Mouse (Mus musculus) kidney, embryonic 16.5 days (tissue): Measurements from ENCODE around the gene Rbms3. TPM values are rescaled to one million over a fixed set of nuclear protein-coding genes. Genes with fewer than 3 reads are reported as not detected.

Source experiments
- ATAC-seq: fragments of 200-750 bp; cut with Nextera tagmentation; 2 replicates; pipeline ENCODE4 v1.8.0; 2017; ENCODE audit warnings: moderate TSS enrichment; ENCODE audit not compliant: low FRiP score, low TSS enrichment
- H3K27ac ChIP-seq: fragments of 300-500 bp; sonication (generic); 2 replicates; pipeline ENCODE4 v1.5.1; 2014; ENCODE audit warnings: low read length
- H3K27me3 ChIP-seq: fragments of 300-500 bp; sonication (generic); 2 replicates; pipeline ENCODE4 v1.6.1; 2014; ENCODE audit warnings: low read length, control low read depth, mixed read lengths; ENCODE audit not compliant: insufficient read depth
- H3K36me3 ChIP-seq: fragments of 300-500 bp; sonication (generic); 2 replicates; pipeline ENCODE4 v1.6.1; 2014; ENCODE audit warnings: low read length, control low read depth, mixed read lengths; ENCODE audit not compliant: insufficient read depth
- H3K4me1 ChIP-seq: fragments of 300-500 bp; sonication (generic); 2 replicates; pipeline ENCODE4 v1.6.1; 2014; ENCODE audit warnings: low read length, control low read depth, mixed read lengths; ENCODE audit not compliant: insufficient read depth
- H3K4me2 ChIP-seq: fragments of 300-500 bp; sonication (generic); replicated peaks from 2 replicates; pipeline ENCODE4 v1.6.1; 2014; ENCODE audit warnings: low read depth, low read length
- H3K4me3 ChIP-seq: fragments of 300-500 bp; sonication (generic); 2 replicates; pipeline ENCODE4 v1.5.1; 2014; ENCODE audit warnings: mild to moderate bottlenecking, low read length
- H3K9ac ChIP-seq: fragments of 300-500 bp; sonication (generic); replicated peaks from 2 replicates; pipeline ENCODE4 v1.6.1; 2014; ENCODE audit warnings: low read length
- H3K9me3 ChIP-seq: fragments of 300-500 bp; sonication (generic); 2 replicates; pipeline ENCODE4 v1.6.1; 2016; ENCODE audit warnings: low read length, control low read depth
- WGBS: fragments of 180-500 bp; shearing (Covaris S2); extraction: QIAGEN DNeasy Blood & Tissue Kit; methylation state at CpG from one replicate; pipeline ENCODE4 v1.1.7; 2014; 5-methylcytosine and 5-hydroxymethylcytosine counted together
- polyA plus RNA-seq: library from polyadenylated mRNA; unstranded; fragments of >200 nt; fragmentation: Nextera tagmentation; extraction: Ambion mirVana; gene quantifications from 2 replicates; pipeline ENCODE4 v1.2.1, GENCODE M21; 2015

Gene Rbms3
- polyA plus RNA-seq, 1 experiment from 2014 or later, result 81.9 TPM

GRCm38 (mm10) chr9:117212023-117212422, 417.7 kb downstream of the Rbms3 start:
- H3K9me3 ChIP-seq, result no peaks in the 10 kb centered on the region
- H3K4me2 ChIP-seq, result no peak overlapping the region
- WGBS, result 47% methylated on average over 4 of the region's 4 CpGs
- H3K36me3 ChIP-seq, result no peaks in the 10 kb centered on the region
- peaks cover 42% of the 10 kb centered on the region for H3K4me1 ChIP-seq
- ATAC-seq, result no peak
- H3K27ac ChIP-seq, result no peak overlapping the region
- no peak overlapping the region for H3K9ac ChIP-seq
- no peak overlapping the region for H3K4me3 ChIP-seq
- no peaks in the 10 kb centered on the region for H3K27me3 ChIP-seq

- no peak overlapping the region for H3K4me2 ChIP-seq
- no peak overlapping the region for H3K4me3 ChIP-seq
- peaks cover 40% of the 10 kb centered on the region for H3K4me1 ChIP-seq
- WGBS, result 48% methylated on average over 2 of the region's 2 CpGs
- H3K9ac ChIP-seq, result no peak overlapping the region
- ATAC-seq, result peak; percentile 69; the same call in 1 of the 2 replicates
- H3K9me3 ChIP-seq, result no peaks in the 10 kb centered on the region
- no peak overlapping the region for H3K27ac ChIP-seq
- no peaks in the 10 kb centered on the region for H3K36me3 ChIP-seq
- no peaks in the 10 kb centered on the region for H3K27me3 ChIP-seq
Observed at GRCm38 (mm10) chr9:117210344-117210743, 419.4 kb downstream of the Rbms3 start.

- WGBS, result 45% methylated on average over 6 of the region's 6 CpGs
- Histone ChIP-seq H3K9me3 (no peaks in the 10 kb centered on the region), H3K9ac (no peak overlapping the region), H3K4me1 (peaks cover 28% of the 10 kb centered on the region), H3K27ac (no peak overlapping the region), H3K4me2 (no peak overlapping the region), H3K36me3 (no peaks in the 10 kb centered on the region), H3K4me3 (no peak overlapping the region), H3K27me3 (no peaks in the 10 kb centered on the region)
- peak; percentile 42; the same call in 1 of the 2 replicates for ATAC-seq
Observed at GRCm38 (mm10) chr9:117205395-117205794, 424.3 kb downstream of the Rbms3 start.

GRCm38 (mm10) chr9:117200067-117200658, 429.6 kb downstream of the Rbms3 start:
- ATAC-seq, result no peak
- Histone ChIP-seq H3K4me3 (no peak overlapping the region), H3K36me3 (no peaks in the 10 kb centered on the region; the same call in 1 of the 2 replicates), H3K27me3 (no peaks in the 10 kb centered on the region), H3K4me2 (no peak overlapping the region), H3K9ac (no peak overlapping the region), H3K4me1 (peaks cover 3% of the 10 kb centered on the region; the same call in 1 of the 2 replicates), H3K27ac (no peak overlapping the region), H3K9me3 (no peaks in the 10 kb centered on the region)
- WGBS, result 88% methylated on average over 7 of the region's 7 CpGs

GRCm38 (mm10) chr9:117197531-117197930, 432.2 kb downstream of the Rbms3 start:
- no peaks in the 10 kb centered on the region; the same call in 1 of the 2 replicates for H3K36me3 ChIP-seq
- H3K4me2 ChIP-seq, result no peak overlapping the region
- 87% methylated on average over 3 of the region's 3 CpGs for WGBS
- H3K9me3 ChIP-seq, result no peaks in the 10 kb centered on the region
- no peak overlapping the region for H3K27ac ChIP-seq
- no peak overlapping the region for H3K9ac ChIP-seq
- H3K4me1 ChIP-seq, result peaks cover 10% of the 10 kb centered on the region
- no peaks in the 10 kb centered on the region for H3K27me3 ChIP-seq
- no peak for ATAC-seq
- no peak overlapping the region for H3K4me3 ChIP-seq

DNA sequence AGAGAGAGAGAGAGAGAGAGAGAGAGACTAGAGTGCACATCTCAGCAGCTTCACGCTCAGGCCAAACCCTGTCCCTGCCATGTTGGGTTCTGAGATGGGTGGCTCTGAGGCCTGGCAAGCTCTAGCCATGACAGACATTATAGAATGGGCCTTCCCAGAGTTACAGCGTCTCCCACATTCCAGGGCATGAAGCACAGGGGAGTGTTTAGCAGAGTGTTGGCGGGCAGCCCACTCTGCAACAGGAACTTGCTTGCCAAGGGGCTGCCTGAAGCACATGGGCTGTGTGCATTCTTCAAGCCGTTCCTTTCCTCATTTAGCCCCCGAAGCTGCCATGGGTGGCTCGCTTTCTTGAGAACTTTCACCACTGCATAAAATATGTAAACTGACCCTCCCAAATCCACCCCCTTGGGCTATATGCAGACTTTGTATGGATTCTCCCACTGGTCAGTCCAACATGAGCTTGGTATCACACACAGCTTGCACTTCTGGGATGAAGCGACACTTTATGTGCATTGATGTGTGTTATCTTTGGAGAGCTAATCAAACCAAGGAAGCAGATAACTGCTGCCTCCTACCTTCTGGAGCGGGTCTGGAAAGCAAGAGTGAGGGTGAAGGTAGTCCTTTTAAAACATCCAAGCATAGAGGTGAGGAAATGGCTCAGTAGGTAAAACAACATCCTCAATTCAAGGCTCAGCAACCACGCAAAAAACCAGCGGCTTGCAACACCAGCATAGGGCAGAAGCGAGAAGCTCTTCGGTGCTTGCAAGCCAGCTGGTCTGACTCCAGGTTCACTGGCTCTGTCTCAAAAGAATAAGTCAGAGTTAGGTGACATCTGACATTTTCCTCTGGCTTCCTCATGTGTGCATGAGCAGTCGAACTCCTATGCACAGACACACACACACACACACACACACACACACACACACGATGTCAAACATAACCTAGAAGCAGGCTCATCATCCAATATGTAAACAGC, 436.9 kb downstream of the Rbms3 start:
- H3K4me3 ChIP-seq, result no peak overlapping the region
- H3K4me2 ChIP-seq, result no peak overlapping the region; the same call in 1 of the 2 replicates
- no peaks in the 10 kb centered on the region for H3K27me3 ChIP-seq
- peaks cover 4% of the 10 kb centered on the region for H3K36me3 ChIP-seq
- H3K9ac ChIP-seq, result no peak overlapping the region
- H3K9me3 ChIP-seq, result no peaks in the 10 kb centered on the region
- 35% methylated on average over 14 of the region's 14 CpGs for WGBS
- H3K27ac ChIP-seq, result peak overlapping the region; percentile 56
- peaks cover 16% of the 10 kb centered on the region for H3K4me1 ChIP-seq
- peak; percentile 80 for ATAC-seq

DNA sequence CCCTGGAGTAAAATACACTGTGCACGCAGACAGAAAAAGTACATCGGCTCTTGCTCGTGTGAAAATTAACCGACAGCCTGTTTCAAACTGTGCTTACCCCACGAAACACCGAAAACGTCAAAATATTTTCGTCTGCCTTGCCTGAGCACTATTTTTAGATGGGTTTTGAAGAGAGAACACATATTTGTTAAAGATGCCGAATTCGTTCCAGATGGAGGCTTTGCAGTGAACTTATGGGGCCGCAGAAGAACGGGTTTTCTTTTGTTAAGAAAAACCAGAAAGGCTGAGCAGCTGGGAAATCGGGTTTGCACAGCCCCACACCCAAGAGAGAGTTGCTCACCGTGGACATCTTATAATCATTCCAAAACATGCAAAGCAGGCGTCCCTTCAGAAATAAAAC, 437.6 kb downstream of the Rbms3 start:
- H3K36me3 ChIP-seq, result peaks cover 4% of the 10 kb centered on the region
- H3K27ac ChIP-seq, result peak overlapping the region; percentile 56; the same call in 1 of the 2 replicates
- H3K9ac ChIP-seq, result no peak overlapping the region
- H3K4me3 ChIP-seq, result no peak overlapping the region
- H3K9me3 ChIP-seq, result no peaks in the 10 kb centered on the region
- H3K4me2 ChIP-seq, result no peak overlapping the region
- peaks cover 16% of the 10 kb centered on the region for H3K4me1 ChIP-seq
- 70% methylated on average over 15 of the region's 15 CpGs for WGBS
- H3K27me3 ChIP-seq, result no peaks in the 10 kb centered on the region
- no peak for ATAC-seq

DNA sequence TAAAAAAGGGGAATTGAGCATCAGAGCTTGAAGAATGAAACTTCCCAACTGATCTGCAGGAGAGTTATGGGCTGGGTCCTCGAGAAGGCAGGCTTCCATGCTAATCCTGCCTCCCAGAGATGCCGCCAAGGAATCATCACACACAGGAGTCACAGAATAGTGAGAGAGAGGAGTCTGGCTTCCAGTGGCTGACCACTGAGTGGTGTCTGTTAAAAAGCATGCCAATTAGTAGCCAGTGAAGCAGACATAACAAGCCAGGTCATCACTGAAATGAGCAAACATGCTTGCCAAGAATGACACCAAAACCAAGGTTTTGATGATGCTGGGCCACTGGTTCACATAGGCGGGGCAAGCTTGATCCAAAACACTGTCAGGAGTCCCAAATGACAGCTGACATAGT, 441.3 kb downstream of the Rbms3 start:
- no peaks in the 10 kb centered on the region for H3K9me3 ChIP-seq
- H3K4me2 ChIP-seq, result no peak overlapping the region
- H3K36me3 ChIP-seq, result peaks cover 4% of the 10 kb centered on the region
- WGBS, result 66% methylated on average over 3 of the region's 3 CpGs
- H3K4me3 ChIP-seq, result no peak overlapping the region
- no peaks in the 10 kb centered on the region for H3K27me3 ChIP-seq
- ATAC-seq, result no peak
- H3K4me1 ChIP-seq, result peaks cover 13% of the 10 kb centered on the region
- H3K27ac ChIP-seq, result no peak overlapping the region
- no peak overlapping the region for H3K9ac ChIP-seq

- no peak for ATAC-seq
- Histone ChIP-seq H3K4me2 (no peak overlapping the region), H3K4me1 (peaks cover 4% of the 10 kb centered on the region), H3K4me3 (no peak overlapping the region), H3K36me3 (peaks cover 4% of the 10 kb centered on the region), H3K9me3 (no peaks in the 10 kb centered on the region), H3K9ac (no peak overlapping the region), H3K27me3 (no peaks in the 10 kb centered on the region), H3K27ac (no peak overlapping the region)
- WGBS, result 87% methylated on average over 15 of the region's 15 CpGs
Observed at GRCm38 (mm10) chr9:117187116-117188034, 442.3 kb downstream of the Rbms3 start.
